Mouse (Mus musculus) liver, postnatal 0 days (tissue): Measurements from ENCODE around the gene Hist1h2ab. TPM values are rescaled to one million over a fixed set of nuclear protein-coding genes. Genes with fewer than 3 reads are reported as not detected.

Experiments
- ATAC-seq: fragments of 200-750 bp; cut with Nextera tagmentation; 2 replicates; pipeline ENCODE4 v1.8.0; 2017; ENCODE audit warnings: mild to moderate bottlenecking, moderate library complexity
- DNase-seq: peaks from one replicate; pipeline ENCODE4 v3.0.0-alpha.2; 2016
- H3K27ac ChIP-seq: fragments of 300-500 bp; sonication (generic); 2 replicates; pipeline ENCODE4 v1.5.1; 2014; ENCODE audit warnings: antibody characterized with exemption, moderate library complexity, mild to moderate bottlenecking, low read depth
- H3K27me3 ChIP-seq: fragments of 300-500 bp; sonication (generic); 2 replicates; pipeline ENCODE4 v1.6.1; 2014; ENCODE audit warnings: low read length, control low read depth, mixed read lengths; ENCODE audit not compliant: insufficient read depth
- H3K36me3 ChIP-seq: fragments of 300-500 bp; sonication (generic); replicated peaks from 2 replicates; pipeline ENCODE4 v1.6.1; 2014; ENCODE audit warnings: mild to moderate bottlenecking, control low read depth, low read length, moderate library complexity, mixed read lengths; ENCODE audit not compliant: insufficient read depth
- H3K4me1 ChIP-seq: fragments of 300-500 bp; sonication (generic); 2 replicates; pipeline ENCODE4 v1.6.1; 2014; ENCODE audit warnings: antibody characterized with exemption, mild to moderate bottlenecking, control low read depth; ENCODE audit not compliant: insufficient read depth
- H3K4me2 ChIP-seq: fragments of 300-500 bp; sonication (generic); 2 replicates; pipeline ENCODE4 v1.6.1; 2014; ENCODE audit warnings: low read depth, mild to moderate bottlenecking, low read length, moderate library complexity, mixed read lengths
- H3K4me3 ChIP-seq: fragments of 300-500 bp; sonication (generic); 2 replicates; pipeline ENCODE4 v1.5.1; 2014; ENCODE audit warnings: low read depth, low read length
- H3K9ac ChIP-seq: fragments of 300-500 bp; sonication (generic); replicated peaks from 2 replicates; pipeline ENCODE4 v1.6.1; 2014; ENCODE audit warnings: mild to moderate bottlenecking, moderate library complexity
- H3K9me3 ChIP-seq: fragments of 300-500 bp; sonication (generic); 2 replicates; pipeline ENCODE4 v1.6.1; 2016; ENCODE audit warnings: mild to moderate bottlenecking, control low read depth, low read length, mixed read lengths
- CTCF ChIP-seq: sonication (generic); IDR thresholded peaks from 2 replicates; pipeline ENCODE4 v1.5.1; 2016; ENCODE audit warnings: antibody characterized with exemption, low read depth
- EP300 ChIP-seq: IDR thresholded peaks from 2 replicates; pipeline ENCODE4 v1.6.1; 2016; ENCODE audit warnings: antibody characterized with exemption, low read depth, mild to moderate bottlenecking
- WGBS: fragments of 180-500 bp; shearing (Covaris S2); extraction: QIAGEN DNeasy Blood & Tissue Kit; methylation state at CpG from one replicate; pipeline ENCODE4 v1.1.7; 2014; ENCODE audit not compliant: insufficient replicate concordance; 5-methylcytosine and 5-hydroxymethylcytosine counted together
- polyA plus RNA-seq: library from polyadenylated mRNA; unstranded; fragments of >200 nt; fragmentation: Nextera tagmentation; extraction: Ambion mirVana; gene quantifications from 2 replicates; pipeline ENCODE4 v1.2.1, GENCODE M21; 2015

Gene Hist1h2ab
- polyA plus RNA-seq, 1 experiment from 2014 or later: 46.5 TPM

- Histone ChIP-seq H3K9me3 (no peaks in the 10 kb centered on the region), H3K36me3 (no peaks in the 10 kb centered on the region), H3K27me3 (no peaks in the 10 kb centered on the region), H3K4me1 (peaks cover 11% of the 10 kb centered on the region), H3K9ac (peak overlapping the region; percentile 56), H3K4me3 (peak overlapping the region; percentile 39), H3K27ac (peak overlapping the region; percentile 92), H3K4me2 (peak overlapping the region; percentile 75)
- WGBS: 1% methylated on average over 12 of the region's 23 CpGs
- TF ChIP-seq CTCF: no peak
- no peak; the same call in 1 of the 2 replicates for TF ChIP-seq EP300
- DNase-seq: peak; percentile 67
- ATAC-seq: no peak
Measured at GRCm38 (mm10) chr13:23757211-23757773, 6.4 kb downstream of the Hist1h2ab start.

- no peak for TF ChIP-seq EP300
- no peak for TF ChIP-seq CTCF
Measured at GRCm38 (mm10) chr13:23757921-23758320, 7.0 kb downstream of the Hist1h2ab start.

GRCm38 (mm10) chr13:23759251-23759771 is 8.4 kb downstream of the Hist1h2ab start:
- H3K27me3 ChIP-seq: no peaks in the 10 kb centered on the region
- H3K4me1 ChIP-seq: peaks cover 21% of the 10 kb centered on the region
- TF ChIP-seq CTCF: no peak
- TF ChIP-seq EP300: no peak
- no peaks in the 10 kb centered on the region for H3K9me3 ChIP-seq
- ATAC-seq (no peak), DNase-seq (no peak)
- no peak overlapping the region for H3K4me3 ChIP-seq
- no peaks in the 10 kb centered on the region for H3K36me3 ChIP-seq
- H3K4me2 ChIP-seq: peak overlapping the region; percentile 84; the same call in 1 of the 2 replicates
- peak overlapping the region; percentile 66; the same call in 1 of the 2 replicates for H3K9ac ChIP-seq
- WGBS: 91% methylated on average over 3 of the region's 3 CpGs
- H3K27ac ChIP-seq: peak overlapping the region; percentile 97

More at GRCm38 (mm10) chr13:23757921-23758320, 7.0 kb downstream of the Hist1h2ab start:
- Histone ChIP-seq H3K9ac (no peak overlapping the region), H3K27me3 (no peaks in the 10 kb centered on the region), H3K4me2 (peak overlapping the region; percentile 75), H3K27ac (peak overlapping the region; percentile 92), H3K9me3 (no peaks in the 10 kb centered on the region), H3K36me3 (no peaks in the 10 kb centered on the region), H3K4me3 (no peak overlapping the region), H3K4me1 (peaks cover 14% of the 10 kb centered on the region)
- DNase-seq (no peak), ATAC-seq (no peak)
- 47% methylated on average over 3 of the region's 3 CpGs for WGBS

- Histone ChIP-seq H3K27ac (peak overlapping the region; percentile 97), H3K9ac (peak overlapping the region; percentile 66), H3K4me1 (peaks cover 22% of the 10 kb centered on the region), H3K9me3 (no peaks in the 10 kb centered on the region), H3K4me3 (no peak overlapping the region; the same call in 1 of the 2 replicates), H3K27me3 (no peaks in the 10 kb centered on the region), H3K4me2 (peak overlapping the region; percentile 84), H3K36me3 (no peaks in the 10 kb centered on the region)
- ATAC-seq (no peak), DNase-seq (peak; percentile 48)
- 58% methylated on average over 1 of the region's 1 CpGs for WGBS
- TF ChIP-seq CTCF: no peak
- TF ChIP-seq EP300: no peak
Measured at GRCm38 (mm10) chr13:23759916-23760239, 9.0 kb downstream of the Hist1h2ab start.

- Histone ChIP-seq H3K27me3 (no peaks in the 10 kb centered on the region), H3K4me2 (peak overlapping the region; percentile 84), H3K27ac (peak overlapping the region; percentile 97), H3K4me1 (peaks cover 24% of the 10 kb centered on the region), H3K36me3 (no peaks in the 10 kb centered on the region), H3K4me3 (peak overlapping the region; percentile 59), H3K9ac (peak overlapping the region; percentile 66), H3K9me3 (no peaks in the 10 kb centered on the region)
- no peak for ATAC-seq
- peak; percentile 21 for DNase-seq
- TF ChIP-seq CTCF (peak; percentile 41), EP300 (no peak)
- WGBS: 2% methylated on average over 17 of the region's 27 CpGs
Measured at GRCm38 (mm10) chr13:23760240-23760971, 9.5 kb downstream of the Hist1h2ab start.
